Mouse (Mus musculus): Measurements from ENCODE around the gene Nf2.

Gene Nf2

GRCm38 (mm10) chr11:4789691-4790090 is 59.6 kb downstream of the Nf2 start:
- no peak for DNase-seq

GRCm38 (mm10) chr11:4784629-4785142 is 64.7 kb downstream of the Nf2 start:
- DNase-seq: no peak

- no peak for DNase-seq
Measured at GRCm38 (mm10) chr11:4783116-4783515, 66.2 kb downstream of the Nf2 start.

GRCm38 (mm10) chr11:4780927-4781326 is 68.4 kb downstream of the Nf2 start:
- no peak for DNase-seq

- DNase-seq: peak; percentile 76
Measured at GRCm38 (mm10) chr11:4772925-4773324, 76.4 kb downstream of the Nf2 start.

GRCm38 (mm10) chr11:4771756-4772155 is 77.6 kb downstream of the Nf2 start:
- no peak for DNase-seq

GRCm38 (mm10) chr11:4769881-4770280 is 79.5 kb downstream of the Nf2 start:
- no peak for DNase-seq

GRCm38 (mm10) chr11:4769293-4769692 is 80.0 kb downstream of the Nf2 start:
- no peak for DNase-seq

- no peak for DNase-seq
Measured at GRCm38 (mm10) chr11:4768399-4768798, 80.9 kb downstream of the Nf2 start.

- no peak for DNase-seq
Measured at GRCm38 (mm10) chr11:4764476-4764875, 84.9 kb downstream of the Nf2 start.

- peak; percentile 65 for DNase-seq
Measured at GRCm38 (mm10) chr11:4763631-4764030, 85.7 kb downstream of the Nf2 start.

- no peak for DNase-seq
Measured at GRCm38 (mm10) chr11:4762511-4762910, 86.8 kb downstream of the Nf2 start.

- DNase-seq: no peak
Measured at GRCm38 (mm10) chr11:4761991-4762390, 87.3 kb downstream of the Nf2 start.

GRCm38 (mm10) chr11:4760438-4760837 is 88.9 kb downstream of the Nf2 start:
- DNase-seq: no peak

GRCm38 (mm10) chr11:4757789-4758158 is 91.6 kb downstream of the Nf2 start:
- DNase-seq: no peak

- peak; percentile 58 for DNase-seq
Measured at GRCm38 (mm10) chr11:4756984-4757788, 92.2 kb downstream of the Nf2 start.

- no peak for DNase-seq
Measured at GRCm38 (mm10) chr11:4756460-4756859, 92.9 kb downstream of the Nf2 start.

- DNase-seq: no peak
Measured at GRCm38 (mm10) chr11:4754867-4755266, 94.5 kb downstream of the Nf2 start.

- no peak for DNase-seq
Measured at GRCm38 (mm10) chr11:4754036-4754435, 95.3 kb downstream of the Nf2 start.

- DNase-seq: no peak
Measured at GRCm38 (mm10) chr11:4752836-4753235, 96.5 kb downstream of the Nf2 start.

GRCm38 (mm10) chr11:4750263-4750662 is 99.1 kb downstream of the Nf2 start:
- peak; percentile 88 for DNase-seq

- DNase-seq: no peak
Measured at GRCm38 (mm10) chr11:4747285-4747684, 102.1 kb downstream of the Nf2 start.

GRCm38 (mm10) chr11:4746733-4747132 is 102.6 kb downstream of the Nf2 start, which contains the start of gene Cabp7:
Gene Cabp7, minus strand, starts transcription at chr11:4746778.
- DNase-seq: peak; percentile 44

- peak; percentile 43 for DNase-seq
Measured at GRCm38 (mm10) chr11:4745969-4746368, 103.4 kb downstream of the Nf2 start.

- DNase-seq: no peak
Measured at GRCm38 (mm10) chr11:4744691-4745090, 104.6 kb downstream of the Nf2 start.

Data from embryo, embryonic 11 days (tissue).